Mouse (Mus musculus): ENCODE data around the gene Natd1.

- peak; percentile 92 for TF ChIP-seq CTCF (IDR thresholded peaks at IDR 0.05; ENCODE audit: control insufficient read depth, insufficient read depth, low read length)
- TF ChIP-seq POLR2A (IDR thresholded peaks at IDR 0.05; ENCODE audit: borderline replicate concordance, control insufficient read depth, low read depth, low read length): no peak
These were observed 12.7 kb upstream of the Natd1 start for GRCm38 (mm10) chr11:60927264-60927663.

Data from bone marrow, adult 2 months (tissue).